Mouse (Mus musculus): ENCODE measurements around the gene Capza2.

DNA sequence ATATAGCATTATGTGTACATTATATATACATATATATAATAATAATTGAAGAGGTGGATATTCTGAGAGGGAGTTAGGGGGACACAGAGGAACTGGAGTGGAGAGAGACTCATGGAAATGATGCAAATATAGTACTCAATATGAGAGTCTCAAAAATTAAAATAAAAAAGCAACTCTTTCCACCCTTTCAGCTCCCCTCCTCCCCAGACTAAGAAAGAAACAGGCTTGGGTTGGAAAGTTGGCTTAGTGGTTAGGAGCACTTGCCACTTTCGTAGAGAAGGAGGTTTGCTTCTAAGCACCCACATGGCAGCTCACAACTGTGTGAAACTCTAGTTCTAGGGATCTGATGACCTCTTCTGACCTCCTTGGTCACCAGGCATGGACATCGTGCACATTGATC lies 41.0 kb downstream of the Capza2 start:
- no peak for TF ChIP-seq POLR2A (IDR thresholded peaks at IDR 0.05; ENCODE audit: control insufficient read depth, extremely low read depth, insufficient read depth, low read length, poor library complexity)
- TF ChIP-seq CTCF (IDR thresholded peaks at IDR 0.05; ENCODE audit: borderline replicate concordance, control insufficient read depth, extremely low read depth, insufficient read depth, low read length, poor library complexity), result no peak
